Mouse (Mus musculus): ENCODE results near the gene Rab5a. TPM values are rescaled to one million over a fixed set of nuclear protein-coding genes. Genes with fewer than 3 reads are reported as not detected.
"Not testable (repeated sequence)": the region's sequence is repeated elsewhere in the genome, so short reads cannot be mapped to it uniquely, and the experiment has no call there.

Rab5a gene
- total RNA-seq, 2 experiments from 2014 or later, result 127 to 131 TPM

DNA sequence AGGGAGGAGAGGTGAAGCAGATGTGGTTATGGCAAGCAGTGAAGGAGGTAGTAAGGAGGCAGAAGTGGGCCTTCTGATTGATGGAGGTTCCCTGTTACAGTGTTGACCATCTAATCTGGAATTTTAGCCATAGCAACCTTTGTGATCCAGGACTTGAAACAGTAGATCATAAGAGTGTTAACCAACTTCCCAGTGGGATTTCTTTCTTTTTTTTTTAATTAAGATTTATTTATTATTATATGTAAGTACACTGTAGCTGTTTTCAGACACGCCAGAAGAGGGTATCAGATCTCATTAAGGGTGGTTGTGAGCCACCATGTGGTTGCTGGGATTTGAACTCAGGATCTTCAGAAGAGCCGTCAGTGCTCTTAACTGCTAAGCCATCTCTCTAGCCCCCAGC is 60.3 kb downstream of the Rab5a start, which contains the start of gene Pp2d1:
Gene Pp2d1, minus strand, starts transcription at position 101 of the 400 bp plus-strand sequence.
- DNase-seq (ENCODE audit: low spot score in 2 of 2); intact Hi-C loops (cut with DNase I): not testable (repeated sequence)

DNA sequence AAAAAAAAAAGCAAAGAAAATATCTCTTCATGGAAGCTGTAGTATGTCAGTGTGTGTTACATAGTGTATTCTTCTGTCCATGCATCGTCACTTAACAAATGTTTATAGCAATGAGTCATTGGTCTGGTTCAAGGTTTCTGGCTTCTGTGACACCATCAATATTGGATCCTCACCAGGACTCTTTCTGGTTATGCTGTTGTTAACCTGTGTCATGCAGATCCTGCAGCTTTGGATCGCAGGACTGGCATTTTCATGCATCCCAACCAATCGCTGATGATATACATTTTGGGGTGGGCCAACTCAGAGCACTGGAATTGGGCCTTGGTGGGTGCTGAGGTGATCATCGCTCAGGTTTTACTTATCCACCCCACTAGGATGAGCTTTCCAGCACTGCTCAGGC is 63.5 kb downstream of the Rab5a start:
- intact Hi-C loops (cut with DNase I), result no loop called here
- no peak for DNase-seq (ENCODE audit: low spot score in 2 of 2)

DNA sequence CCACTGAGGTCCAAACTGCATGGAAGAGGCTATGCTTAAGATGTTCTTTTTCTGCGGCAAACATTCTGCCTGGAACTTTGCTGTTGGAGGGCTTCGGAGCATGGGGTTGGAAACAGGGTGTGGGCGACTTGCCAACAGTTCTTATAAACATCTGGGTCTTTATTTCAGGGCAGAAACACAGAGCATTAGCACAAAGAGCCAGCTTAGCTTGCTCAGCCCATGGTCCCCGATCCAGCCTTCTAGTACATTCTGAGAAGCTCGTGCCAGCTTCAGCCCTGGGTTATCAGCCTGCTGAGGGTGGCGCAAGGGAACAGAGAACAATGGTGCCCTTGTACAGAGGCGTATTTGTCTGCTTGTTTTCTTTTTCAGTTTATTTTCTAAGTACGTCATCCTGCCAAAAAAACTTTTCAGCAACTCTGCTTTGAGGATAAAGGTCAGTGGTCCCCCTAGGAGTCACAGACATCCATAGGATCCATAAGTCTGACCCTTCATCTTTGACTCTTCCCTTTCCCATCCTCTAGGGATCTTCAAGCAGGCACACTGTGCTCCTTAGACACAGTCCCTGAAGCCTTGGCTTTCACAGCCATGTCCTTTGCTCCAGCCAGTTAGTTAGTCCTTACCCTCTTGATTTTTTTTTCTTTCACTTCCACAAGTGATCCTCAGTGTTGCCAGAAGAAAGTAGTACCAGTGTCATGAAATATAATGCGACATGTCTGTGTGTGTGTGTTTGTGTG is 64.7 kb downstream of the Rab5a start:
- peak; percentile 7 to 15 for DNase-seq (ENCODE audit: low spot score in 2 of 2)
- intact Hi-C loops (cut with DNase I), result no loop called here

DNA sequence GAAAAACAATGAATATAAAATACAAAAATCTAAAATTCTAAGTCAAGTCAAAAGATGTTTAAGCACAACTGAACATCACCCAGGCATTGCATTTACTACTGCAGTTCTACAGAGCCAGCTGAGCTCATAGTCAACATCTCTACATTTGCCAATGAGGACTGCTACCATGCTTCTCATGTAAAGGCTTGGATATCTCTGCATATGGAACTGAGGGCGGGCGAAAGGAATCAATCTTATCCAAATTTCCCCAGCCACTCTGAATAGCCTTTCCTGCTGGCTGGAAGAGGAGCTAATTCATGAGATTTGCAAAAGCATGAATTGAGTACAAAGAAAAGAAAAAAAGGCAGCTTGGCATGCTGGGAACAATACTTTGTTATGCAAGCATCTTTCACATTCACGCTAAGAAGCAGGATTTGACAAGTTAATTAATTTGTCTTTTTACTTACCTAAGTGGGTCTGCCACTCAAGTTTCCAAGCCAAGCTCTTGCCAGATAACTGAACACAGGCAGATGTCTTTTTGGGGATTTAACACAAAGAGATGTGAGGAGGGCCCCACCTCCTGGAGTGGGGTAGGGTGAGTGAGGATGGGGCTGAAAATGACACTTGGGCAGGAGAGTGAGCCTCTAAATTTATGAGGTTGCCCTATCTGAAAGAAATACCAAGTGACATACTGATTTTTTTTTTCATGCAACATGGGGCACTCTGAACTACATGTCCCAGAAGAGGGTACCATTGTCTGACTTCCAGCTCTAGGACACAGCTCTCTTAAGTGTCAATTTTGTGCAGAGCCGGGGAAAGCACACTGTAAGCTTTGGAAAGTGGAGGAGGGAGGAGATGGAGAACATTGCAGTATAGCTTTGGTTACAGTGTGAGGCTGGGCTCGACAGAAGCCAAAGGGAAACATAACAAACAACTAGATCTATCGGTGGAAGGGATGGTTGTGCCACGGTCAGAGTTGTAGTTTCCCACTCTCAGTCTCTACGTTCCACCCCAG is 72.6 kb downstream of the Rab5a start:
- intact Hi-C loops (cut with DNase I), result no loop called here

GRCm38 (mm10) chr17:53554088-53554487 is 75.1 kb downstream of the Rab5a start:
- DNase-seq (ENCODE audit: low spot score in 2 of 2), result no peak
- intact Hi-C loops (cut with DNase I), result no loop called here

More for the DNA sequence above, 72.6 kb downstream of the Rab5a start:
- DNase-seq (ENCODE audit: low spot score in 2 of 2), result no peak

GRCm38 (mm10) chr17:53554813-53555212 is 75.8 kb downstream of the Rab5a start:
- no peak for DNase-seq (ENCODE audit: low spot score in 2 of 2)
- intact Hi-C loops (cut with DNase I), result no loop called here

Other genes with a start within 250 kb of the Rab5a start
- under 1 TPM; 0.22 to 0.25 TPM for gene Efhb, start 15.9 kb upstream of the Rab5a start, total RNA-seq (2021)
- not detected for gene Pp2d1, start 60.2 kb downstream of the Rab5a start, total RNA-seq (2021)
- gene Kat2b, start 87.6 kb downstream of the Rab5a start, total RNA-seq (2021), result 10 to 100 TPM; 10.5 to 16.1 TPM
- under 1 TPM in 1 of 2 experiments, not detected in 1; 0.37 TPM for gene Sgo1, start 210.1 kb downstream of the Rab5a start, total RNA-seq (2021)

Data from left cerebral cortex, postnatal 36 days (tissue).